Mouse (Mus musculus) midbrain, embryonic 11.5 days (tissue): ENCODE measurements around the gene Glrb. TPM values are rescaled to one million over a fixed set of nuclear protein-coding genes. Genes with fewer than 3 reads are reported as not detected.

Experiments
- ATAC-seq: fragments of 200-750 bp; cut with Nextera tagmentation; 2 replicates; pipeline ENCODE4 v1.8.0; 2017; ENCODE audit warnings: moderate TSS enrichment, moderate library complexity; ENCODE audit not compliant: low FRiP score
- DNase-seq: peaks from one replicate; pipeline ENCODE4 v3.0.0; 2015; ENCODE audit warnings: low spot score; ENCODE audit errors: missing footprints
- H3K27ac ChIP-seq: fragments of 300-500 bp; sonication (generic); 2 replicates; pipeline ENCODE4 v1.5.1; 2014; ENCODE audit warnings: low read depth, low read length
- H3K27me3 ChIP-seq: fragments of 300-500 bp; sonication (generic); 2 replicates; pipeline ENCODE4 v1.6.1; 2014; ENCODE audit warnings: mild to moderate bottlenecking, low read length, moderate library complexity, mixed read lengths; ENCODE audit not compliant: control insufficient read depth, insufficient read depth
- H3K36me3 ChIP-seq: fragments of 300-500 bp; sonication (generic); 2 replicates; pipeline ENCODE4 v1.6.1; 2014; ENCODE audit warnings: mild to moderate bottlenecking, low read length, moderate library complexity, mixed read lengths; ENCODE audit not compliant: control insufficient read depth, insufficient read depth
- H3K4me1 ChIP-seq: fragments of 300-500 bp; sonication (generic); 2 replicates; pipeline ENCODE4 v1.6.1; 2014; ENCODE audit warnings: low read length; ENCODE audit not compliant: control insufficient read depth, insufficient read depth
- H3K4me2 ChIP-seq: fragments of 300-500 bp; sonication (generic); 2 replicates; pipeline ENCODE4 v1.6.1; 2014; ENCODE audit warnings: mild to moderate bottlenecking, moderate library complexity
- H3K4me3 ChIP-seq: fragments of 300-500 bp; sonication (generic); 2 replicates; pipeline ENCODE4 v1.5.1; 2014; ENCODE audit warnings: low read depth, low read length
- H3K9ac ChIP-seq: fragments of 300-500 bp; sonication (generic); 2 replicates; pipeline ENCODE4 v1.6.1; 2014; ENCODE audit warnings: low read length
- H3K9me3 ChIP-seq: fragments of 300-500 bp; sonication (generic); 2 replicates; pipeline ENCODE4 v1.6.1; 2016; ENCODE audit warnings: low read length; ENCODE audit not compliant: control insufficient read depth
- WGBS: fragments of 180-500 bp; shearing (Covaris S2); extraction: QIAGEN DNeasy Blood & Tissue Kit; methylation state at CpG from one replicate; pipeline ENCODE4 v1.1.7; 2014; 5-methylcytosine and 5-hydroxymethylcytosine counted together
- polyA plus RNA-seq: library from polyadenylated mRNA; unstranded; fragments of >200 nt; fragmentation: Nextera tagmentation; extraction: Ambion mirVana; gene quantifications from 2 replicates; pipeline ENCODE4 v1.2.1, GENCODE M21; 2014

Glrb gene
- polyA plus RNA-seq, 1 experiment from 2014 or later = 10.8 TPM

DNA sequence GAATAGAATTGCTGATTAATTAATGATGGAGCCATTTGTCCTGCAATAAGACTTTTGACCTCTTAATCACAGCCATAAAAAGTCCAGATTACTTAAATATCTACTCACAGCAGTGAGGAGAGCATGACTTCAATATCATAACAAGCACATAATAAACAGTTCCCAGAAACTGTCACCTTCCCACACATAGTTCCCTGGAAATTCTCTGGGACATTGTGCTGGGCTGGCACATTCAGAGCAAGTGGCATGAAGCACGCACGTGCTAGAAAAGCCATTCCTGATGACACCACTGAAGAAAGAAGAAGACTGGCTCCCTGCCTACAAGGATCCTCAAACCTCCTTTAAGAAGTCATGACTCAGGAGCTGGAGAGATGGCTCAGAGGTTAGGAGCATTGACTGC is 67.8 kb downstream of the Glrb start:
- DNase-seq = no peak
- no peak overlapping the region for H3K4me3 ChIP-seq
- H3K36me3 ChIP-seq = no peaks in the 10 kb centered on the region
- H3K4me1 ChIP-seq = no peaks in the 10 kb centered on the region
- ATAC-seq = no peak
- H3K27ac ChIP-seq = no peak overlapping the region
- no peak overlapping the region for H3K4me2 ChIP-seq
- no peak overlapping the region for H3K9ac ChIP-seq
- WGBS = 75% methylated on average over 2 of the region's 2 CpGs
- H3K9me3 ChIP-seq = no peaks in the 10 kb centered on the region
- no peaks in the 10 kb centered on the region for H3K27me3 ChIP-seq

DNA sequence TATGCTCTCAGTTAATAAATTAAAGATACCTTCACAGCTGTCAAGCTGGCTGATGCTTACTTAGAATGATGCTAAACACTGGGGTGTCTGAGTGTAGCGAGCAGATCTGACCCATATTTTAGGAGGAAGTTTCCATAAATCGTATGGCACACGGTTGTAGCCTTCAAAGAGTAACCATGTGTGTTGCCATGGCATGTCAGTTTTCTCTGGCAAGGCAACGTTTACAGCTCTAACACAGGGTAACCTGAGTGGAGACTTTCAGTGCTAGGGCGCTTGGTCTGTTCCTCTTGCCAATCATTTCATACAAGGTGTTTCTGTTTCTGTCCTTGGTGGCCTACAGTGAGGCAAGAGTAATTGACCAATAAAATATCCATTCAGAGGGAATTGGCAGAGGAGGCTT is 73.6 kb downstream of the Glrb start:
- no peaks in the 10 kb centered on the region for H3K36me3 ChIP-seq
- no peak for ATAC-seq
- no peak overlapping the region for H3K27ac ChIP-seq
- no peak for DNase-seq
- WGBS = 85% methylated on average over 5 of the region's 5 CpGs
- no peaks in the 10 kb centered on the region for H3K4me1 ChIP-seq
- no peaks in the 10 kb centered on the region for H3K9me3 ChIP-seq
- no peak overlapping the region for H3K4me2 ChIP-seq
- H3K27me3 ChIP-seq = no peaks in the 10 kb centered on the region
- H3K9ac ChIP-seq = no peak overlapping the region
- H3K4me3 ChIP-seq = no peak overlapping the region

DNA sequence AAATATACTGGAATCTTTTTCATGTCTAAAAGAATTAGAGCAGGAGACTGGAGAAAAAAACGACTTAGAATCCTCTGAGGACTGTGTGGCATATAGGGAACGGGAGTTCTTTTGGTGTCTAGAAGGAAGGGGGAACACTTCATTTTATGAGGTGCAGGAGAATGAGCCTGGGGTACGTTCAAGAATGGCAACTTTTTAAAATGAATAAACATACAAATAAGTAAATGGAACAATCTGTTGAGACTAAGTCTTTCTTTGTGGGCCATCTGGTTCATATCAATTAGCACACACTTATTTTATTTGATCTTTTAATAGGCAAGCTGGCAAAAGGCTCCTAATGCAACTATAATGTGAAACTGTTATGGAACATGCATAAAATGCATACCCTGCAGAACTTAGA is 75.9 kb downstream of the Glrb start:
- H3K4me2 ChIP-seq = no peak overlapping the region
- no peak overlapping the region for H3K27ac ChIP-seq
- H3K4me3 ChIP-seq = no peak overlapping the region
- H3K36me3 ChIP-seq = no peaks in the 10 kb centered on the region
- H3K9ac ChIP-seq = no peak overlapping the region
- H3K9me3 ChIP-seq = no peaks in the 10 kb centered on the region
- DNase-seq (no peak), ATAC-seq (no peak)
- H3K27me3 ChIP-seq = no peaks in the 10 kb centered on the region
- WGBS = 68% methylated on average over 3 of the region's 3 CpGs
- no peaks in the 10 kb centered on the region for H3K4me1 ChIP-seq

DNA sequence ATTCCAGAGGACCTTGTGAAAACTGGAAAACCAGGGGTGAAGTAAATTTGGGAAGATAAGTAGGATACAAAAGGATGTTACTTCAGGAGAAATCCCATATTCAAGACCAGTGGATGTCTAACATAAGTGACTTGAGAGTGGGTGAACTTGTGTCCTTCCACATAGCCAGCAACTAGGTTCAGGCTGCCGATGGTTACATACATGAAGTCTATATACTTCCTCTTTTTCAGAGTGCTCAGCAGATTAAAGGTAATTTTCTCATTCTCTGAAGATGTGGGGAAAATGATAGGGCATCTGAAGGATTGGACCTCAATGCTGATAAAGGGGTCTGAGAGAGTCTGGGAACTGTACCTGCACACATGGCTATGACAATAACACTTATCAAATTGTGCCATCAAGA is 89.5 kb downstream of the Glrb start:
- 97% methylated on average over 1 of the region's 1 CpGs for WGBS
- no peak for DNase-seq
- ATAC-seq = no peak

DNA sequence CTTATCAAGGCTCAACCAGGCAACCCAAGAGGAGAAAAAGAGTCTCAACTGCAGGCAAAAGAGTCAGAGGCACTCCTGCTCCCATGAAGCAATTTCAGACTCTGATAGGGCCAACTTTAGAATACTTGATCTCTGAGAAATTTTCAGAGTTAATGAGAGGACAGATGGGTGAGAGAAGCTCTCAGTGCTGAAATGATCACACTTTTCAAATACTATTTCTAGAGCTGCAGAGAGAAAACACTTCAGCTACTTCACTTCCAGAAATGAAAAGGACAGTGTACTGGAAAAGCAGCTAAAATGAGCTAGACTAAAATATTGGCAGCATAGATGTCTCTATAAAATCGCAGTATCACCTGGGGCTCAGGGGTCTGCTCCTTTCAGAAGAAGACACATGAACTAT is 94.8 kb downstream of the Glrb start:
- no peak overlapping the region for H3K4me2 ChIP-seq
- 93% methylated on average over 1 of the region's 1 CpGs for WGBS
- H3K9ac ChIP-seq = no peak overlapping the region
- no peaks in the 10 kb centered on the region for H3K4me1 ChIP-seq
- H3K4me3 ChIP-seq = no peak overlapping the region
- H3K27ac ChIP-seq = no peak overlapping the region
- H3K9me3 ChIP-seq = no peaks in the 10 kb centered on the region
- ATAC-seq (no peak), DNase-seq (no peak)
- no peaks in the 10 kb centered on the region for H3K27me3 ChIP-seq
- no peaks in the 10 kb centered on the region for H3K36me3 ChIP-seq

More for the DNA sequence above, 89.5 kb downstream of the Glrb start:
- Histone ChIP-seq H3K36me3 (no peaks in the 10 kb centered on the region), H3K4me3 (no peak overlapping the region), H3K9me3 (no peaks in the 10 kb centered on the region), H3K4me1 (no peaks in the 10 kb centered on the region), H3K4me2 (no peak overlapping the region), H3K27ac (no peak overlapping the region), H3K9ac (no peak overlapping the region), H3K27me3 (no peaks in the 10 kb centered on the region)

DNA sequence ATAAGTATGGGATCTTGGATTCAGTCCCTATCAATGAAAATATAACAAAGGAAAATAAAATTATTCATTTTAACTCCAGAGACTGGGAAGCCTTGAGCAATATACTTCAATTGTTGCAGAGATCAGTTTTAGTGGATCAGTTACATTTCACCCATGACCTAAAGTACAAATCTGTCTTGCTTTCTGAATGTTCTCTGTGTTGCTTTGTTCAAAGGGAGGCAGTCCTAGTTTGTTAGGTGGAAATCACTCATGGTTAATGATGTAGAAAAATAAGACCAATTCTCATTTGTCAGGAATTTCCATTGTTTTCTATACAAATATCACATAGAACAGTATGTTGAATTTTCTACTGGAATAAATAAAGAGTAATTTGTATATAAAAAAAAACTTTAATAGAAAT is 99.7 kb downstream of the Glrb start:
- Histone ChIP-seq H3K4me2 (no peak overlapping the region), H3K4me1 (no peaks in the 10 kb centered on the region), H3K9ac (no peak overlapping the region), H3K4me3 (no peak overlapping the region), H3K9me3 (no peaks in the 10 kb centered on the region), H3K27me3 (no peaks in the 10 kb centered on the region), H3K36me3 (no peaks in the 10 kb centered on the region), H3K27ac (no peak overlapping the region)
- no peak for DNase-seq
- ATAC-seq = no peak

DNA sequence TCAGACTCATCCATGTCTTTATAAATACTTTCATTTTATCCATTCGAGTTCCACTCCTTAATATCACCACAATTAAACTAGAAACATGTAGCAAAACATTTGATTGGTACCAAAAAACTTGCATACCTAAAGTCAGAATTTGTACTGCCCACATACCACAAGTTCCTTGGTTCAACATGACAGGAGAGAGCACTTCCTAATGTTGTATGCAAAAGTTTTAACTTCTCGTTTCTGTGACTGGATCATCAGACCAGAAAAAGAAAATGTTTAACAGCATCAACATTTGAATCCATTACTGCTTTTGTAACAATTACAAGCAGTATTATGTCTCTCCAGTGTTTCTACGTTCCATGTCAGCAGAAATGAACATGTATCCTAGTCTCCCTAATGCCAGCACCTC is 101.2 kb downstream of the Glrb start:
- H3K4me1 ChIP-seq = no peaks in the 10 kb centered on the region
- no peaks in the 10 kb centered on the region for H3K36me3 ChIP-seq
- H3K27ac ChIP-seq = no peak overlapping the region
- DNase-seq = no peak
- 77% methylated on average over 3 of the region's 3 CpGs for WGBS
- H3K27me3 ChIP-seq = no peaks in the 10 kb centered on the region
- H3K9ac ChIP-seq = no peak overlapping the region
- no peak overlapping the region for H3K4me2 ChIP-seq
- H3K9me3 ChIP-seq = no peaks in the 10 kb centered on the region
- H3K4me3 ChIP-seq = no peak overlapping the region
- ATAC-seq = no peak

DNA sequence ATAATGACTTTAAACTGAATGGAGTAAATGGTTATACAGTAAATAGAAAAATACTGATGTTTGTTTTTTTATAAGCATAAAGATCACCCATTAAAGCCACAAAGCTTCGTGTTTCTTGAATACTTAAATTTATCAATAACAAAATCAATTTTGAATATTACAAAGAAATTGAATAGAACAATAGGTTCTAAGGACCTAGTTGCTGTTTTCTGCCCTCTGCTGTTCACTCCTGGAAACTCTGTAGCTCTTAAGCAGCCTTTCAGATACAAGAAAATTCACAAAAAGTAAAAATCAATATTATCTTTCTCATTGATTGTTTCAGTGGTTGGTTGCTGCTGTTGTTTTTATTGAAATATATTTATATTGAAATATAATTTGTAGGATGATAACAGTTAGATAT is 108.1 kb downstream of the Glrb start:
- no peak overlapping the region for H3K9ac ChIP-seq
- H3K27ac ChIP-seq = no peak overlapping the region
- DNase-seq = peak; percentile 88
- 0 out of 2 replicates have a peak, but pooled peaks cover 1% of the 10 kb centered on the region for H3K4me1 ChIP-seq
- H3K36me3 ChIP-seq = no peaks in the 10 kb centered on the region
- H3K9me3 ChIP-seq = no peaks in the 10 kb centered on the region
- 0 out of 2 replicates have a peak, but pooled peaks cover under 1% of the 10 kb centered on the region for H3K27me3 ChIP-seq
- 4% methylated on average over 1 of the region's 1 CpGs for WGBS
- no peak for ATAC-seq
- H3K4me2 ChIP-seq = no peak overlapping the region
- no peak overlapping the region for H3K4me3 ChIP-seq

DNA sequence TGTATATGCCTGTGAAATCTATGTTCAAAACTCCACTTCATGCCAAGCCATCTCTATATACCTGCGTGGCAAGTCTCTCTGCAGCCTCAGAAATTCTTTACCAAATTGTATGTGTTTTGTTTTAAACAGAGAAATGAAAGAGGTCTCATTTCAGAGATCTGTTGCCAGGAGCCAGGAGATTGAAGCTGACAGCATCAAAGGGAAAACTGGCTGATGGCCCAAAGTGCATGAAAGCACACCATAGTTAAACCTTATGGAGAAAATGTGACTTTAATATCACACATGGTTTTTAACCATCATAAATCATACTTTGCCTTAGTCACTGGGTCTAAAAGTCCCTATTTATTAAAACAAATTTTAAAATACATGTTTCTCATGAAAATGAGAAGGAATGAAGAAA is 109.6 kb downstream of the Glrb start:
- Histone ChIP-seq H3K36me3 (no peaks in the 10 kb centered on the region), H3K4me1 (0 out of 2 replicates have a peak, but pooled peaks cover 3% of the 10 kb centered on the region), H3K9ac (no peak overlapping the region), H3K9me3 (no peaks in the 10 kb centered on the region), H3K27ac (no peak overlapping the region), H3K27me3 (0 out of 2 replicates have a peak, but pooled peaks cover 2% of the 10 kb centered on the region), H3K4me2 (no peak overlapping the region), H3K4me3 (no peak overlapping the region)
- DNase-seq (no peak), ATAC-seq (no peak)
- 72% methylated on average over 1 of the region's 1 CpGs for WGBS

DNA sequence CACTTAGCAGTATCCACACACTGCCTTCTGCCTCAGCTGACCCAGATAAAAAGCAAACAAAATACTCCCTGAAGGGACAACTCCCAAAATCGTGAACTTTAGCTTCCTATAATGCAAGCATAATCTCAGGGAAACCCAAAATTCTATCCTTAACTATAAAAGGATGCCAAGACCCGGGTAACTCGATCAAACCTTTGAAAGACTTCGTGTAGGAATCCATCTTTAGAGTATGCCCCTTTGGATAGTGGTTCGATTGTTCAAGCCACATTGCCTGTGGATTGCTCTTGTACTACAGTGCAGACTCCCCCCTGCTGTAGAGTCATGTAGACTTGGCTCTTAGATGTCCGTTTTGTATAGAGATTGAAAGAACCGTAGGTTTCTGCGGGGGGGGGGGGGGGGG is 110.2 kb downstream of the Glrb start:
- Histone ChIP-seq H3K27me3 (0 out of 2 replicates have a peak, but pooled peaks cover 2% of the 10 kb centered on the region), H3K4me2 (peak overlapping the region; percentile 87), H3K36me3 (no peaks in the 10 kb centered on the region), H3K4me3 (peak overlapping the region; percentile 49), H3K4me1 (0 out of 2 replicates have a peak, but pooled peaks cover 3% of the 10 kb centered on the region), H3K9me3 (no peaks in the 10 kb centered on the region), H3K9ac (peak overlapping the region; percentile 66), H3K27ac (peak overlapping the region; percentile 20; the same call in 1 of the 2 replicates)
- WGBS = 58% methylated on average over 8 of the region's 8 CpGs
- no peak for ATAC-seq
- DNase-seq = no peak
